Mouse (Mus musculus) embryonic fibroblast, embryonic 13.5 days (primary cell): ENCODE results near the gene Zbed5.

Experiments
- CTCF ChIP-seq: IDR thresholded peaks from 2 replicates; pipeline ENCODE4 v1.5.1; 2011; ENCODE audit warnings: mild to moderate bottlenecking, control low read depth, low read length, moderate library complexity, borderline replicate concordance; ENCODE audit not compliant: insufficient read depth
- POLR2A ChIP-seq: IDR thresholded peaks from 2 replicates; pipeline ENCODE4 v1.6.1; 2011; ENCODE audit warnings: low read depth, mild to moderate bottlenecking, control low read depth, low read length, moderate library complexity

- TF ChIP-seq CTCF, result no peak
- TF ChIP-seq POLR2A, result no peak
Measured at GRCm38 (mm10) chr5:129907775-129908174, 12.3 kb downstream of the Zbed5 start.
